Mouse (Mus musculus): ENCODE results near the gene Tcaf3. TPM values are rescaled to one million over a fixed set of nuclear protein-coding genes. Genes with fewer than 3 reads are reported as not detected.

Tcaf3 gene
- polyA plus RNA-seq, 1 experiment, result not detected

- 97% methylated on average over 2 of the region's 2 CpGs for WGBS
- DNase-seq, result no peak
- no peaks in the 10 kb centered on the region for H3K27me3 ChIP-seq (ENCODE audit: control insufficient read depth, insufficient read depth, low read length)
- no peak for TF ChIP-seq CTCF (IDR thresholded peaks at IDR 0.05; ENCODE audit: borderline replicate concordance, control insufficient read depth, extremely low read depth, insufficient read depth, low read length, poor library complexity)
- TF ChIP-seq POLR2A (IDR thresholded peaks at IDR 0.05; ENCODE audit: control insufficient read depth, extremely low read depth, insufficient read depth, low read length, poor library complexity), result no peak
- H3K4me1 ChIP-seq (replicated peaks; ENCODE audit: control insufficient read depth, insufficient read depth, low read length), result no peaks in the 10 kb centered on the region
- H3K36me3 ChIP-seq (ENCODE audit: control insufficient read depth, insufficient read depth, low read length), result no peaks in the 10 kb centered on the region
- H3K27ac ChIP-seq (ENCODE audit: control insufficient read depth, insufficient read depth, low read length), result no peak overlapping the region
- H3K4me3 ChIP-seq (ENCODE audit: control insufficient read depth, insufficient read depth, low read length), result no peak overlapping the region
These were observed 20.1 kb downstream of the Tcaf3 start for GRCm38 (mm10) chr6:42577433-42577832.

GRCm38 (mm10) chr6:42568205-42568604 lies 29.3 kb downstream of the Tcaf3 start:
- DNase-seq, result no peak
- 68% methylated on average over 2 of the region's 2 CpGs for WGBS
- Histone ChIP-seq H3K4me3 (ENCODE audit: control insufficient read depth, insufficient read depth, low read length) (no peak overlapping the region), H3K27me3 (ENCODE audit: control insufficient read depth, insufficient read depth, low read length) (no peaks in the 10 kb centered on the region), H3K27ac (ENCODE audit: control insufficient read depth, insufficient read depth, low read length) (no peak overlapping the region), H3K36me3 (ENCODE audit: control insufficient read depth, insufficient read depth, low read length) (no peaks in the 10 kb centered on the region), H3K4me1 (replicated peaks; ENCODE audit: control insufficient read depth, insufficient read depth, low read length) (no peaks in the 10 kb centered on the region)
- no peak for TF ChIP-seq CTCF (IDR thresholded peaks at IDR 0.05; ENCODE audit: borderline replicate concordance, control insufficient read depth, extremely low read depth, insufficient read depth, low read length, poor library complexity)
- TF ChIP-seq POLR2A (IDR thresholded peaks at IDR 0.05; ENCODE audit: control insufficient read depth, extremely low read depth, insufficient read depth, low read length, poor library complexity), result no peak

- WGBS, result 94% methylated on average over 2 of the region's 2 CpGs
- no peak for DNase-seq
- no peaks in the 10 kb centered on the region for H3K36me3 ChIP-seq (ENCODE audit: control insufficient read depth, insufficient read depth, low read length)
- H3K27me3 ChIP-seq (ENCODE audit: control insufficient read depth, insufficient read depth, low read length), result no peaks in the 10 kb centered on the region
- TF ChIP-seq CTCF (IDR thresholded peaks at IDR 0.05; ENCODE audit: borderline replicate concordance, control insufficient read depth, extremely low read depth, insufficient read depth, low read length, poor library complexity) (no peak), POLR2A (IDR thresholded peaks at IDR 0.05; ENCODE audit: control insufficient read depth, extremely low read depth, insufficient read depth, low read length, poor library complexity) (no peak)
- no peaks in the 10 kb centered on the region for H3K4me1 ChIP-seq (replicated peaks; ENCODE audit: control insufficient read depth, insufficient read depth, low read length)
- H3K27ac ChIP-seq (ENCODE audit: control insufficient read depth, insufficient read depth, low read length), result no peak overlapping the region
- H3K4me3 ChIP-seq (ENCODE audit: control insufficient read depth, insufficient read depth, low read length), result no peak overlapping the region
These were observed 31.4 kb downstream of the Tcaf3 start for GRCm38 (mm10) chr6:42566076-42566598.

GRCm38 (mm10) chr6:42562280-42562679 lies 35.2 kb downstream of the Tcaf3 start:
- DNase-seq, result no peak
- Histone ChIP-seq H3K36me3 (ENCODE audit: control insufficient read depth, insufficient read depth, low read length) (no peaks in the 10 kb centered on the region), H3K4me1 (replicated peaks; ENCODE audit: control insufficient read depth, insufficient read depth, low read length) (no peaks in the 10 kb centered on the region), H3K27ac (ENCODE audit: control insufficient read depth, insufficient read depth, low read length) (no peak overlapping the region), H3K27me3 (ENCODE audit: control insufficient read depth, insufficient read depth, low read length) (no peaks in the 10 kb centered on the region), H3K4me3 (ENCODE audit: control insufficient read depth, insufficient read depth, low read length) (no peak overlapping the region)
- WGBS, result 72% methylated on average over 2 of the region's 2 CpGs
- no peak for TF ChIP-seq CTCF (IDR thresholded peaks at IDR 0.05; ENCODE audit: borderline replicate concordance, control insufficient read depth, extremely low read depth, insufficient read depth, low read length, poor library complexity)
- TF ChIP-seq POLR2A (IDR thresholded peaks at IDR 0.05; ENCODE audit: control insufficient read depth, extremely low read depth, insufficient read depth, low read length, poor library complexity), result no peak

GRCm38 (mm10) chr6:42560885-42561284 lies 36.6 kb downstream of the Tcaf3 start:
- no peak overlapping the region for H3K4me3 ChIP-seq (ENCODE audit: control insufficient read depth, insufficient read depth, low read length)
- no peak for DNase-seq
- no peaks in the 10 kb centered on the region for H3K27me3 ChIP-seq (ENCODE audit: control insufficient read depth, insufficient read depth, low read length)
- no peak overlapping the region for H3K27ac ChIP-seq (ENCODE audit: control insufficient read depth, insufficient read depth, low read length)
- TF ChIP-seq POLR2A (IDR thresholded peaks at IDR 0.05; ENCODE audit: control insufficient read depth, extremely low read depth, insufficient read depth, low read length, poor library complexity) (no peak), CTCF (IDR thresholded peaks at IDR 0.05; ENCODE audit: borderline replicate concordance, control insufficient read depth, extremely low read depth, insufficient read depth, low read length, poor library complexity) (no peak)
- 88% methylated on average over 5 of the region's 5 CpGs for WGBS
- H3K36me3 ChIP-seq (ENCODE audit: control insufficient read depth, insufficient read depth, low read length), result no peaks in the 10 kb centered on the region
- H3K4me1 ChIP-seq (replicated peaks; ENCODE audit: control insufficient read depth, insufficient read depth, low read length), result no peaks in the 10 kb centered on the region

GRCm38 (mm10) chr6:42558641-42559040 lies 38.9 kb downstream of the Tcaf3 start:
- no peaks in the 10 kb centered on the region for H3K27me3 ChIP-seq (ENCODE audit: control insufficient read depth, insufficient read depth, low read length)
- H3K36me3 ChIP-seq (ENCODE audit: control insufficient read depth, insufficient read depth, low read length), result no peaks in the 10 kb centered on the region
- no peak for DNase-seq
- TF ChIP-seq POLR2A (IDR thresholded peaks at IDR 0.05; ENCODE audit: control insufficient read depth, extremely low read depth, insufficient read depth, low read length, poor library complexity) (no peak), CTCF (IDR thresholded peaks at IDR 0.05; ENCODE audit: borderline replicate concordance, control insufficient read depth, extremely low read depth, insufficient read depth, low read length, poor library complexity) (no peak)
- no peak overlapping the region for H3K27ac ChIP-seq (ENCODE audit: control insufficient read depth, insufficient read depth, low read length)
- no peaks in the 10 kb centered on the region for H3K4me1 ChIP-seq (replicated peaks; ENCODE audit: control insufficient read depth, insufficient read depth, low read length)
- 98% methylated on average over 14 of the region's 14 CpGs for WGBS
- H3K4me3 ChIP-seq (ENCODE audit: control insufficient read depth, insufficient read depth, low read length), result no peak overlapping the region

GRCm38 (mm10) chr6:42547461-42547860 lies 50.0 kb downstream of the Tcaf3 start, which contains the start of gene Olfr455:
Gene Olfr455, minus strand, starts transcription at chr6:42547587.
- no peak for DNase-seq
- no peak within 1 kb of the TSS for H3K27ac ChIP-seq (ENCODE audit: control insufficient read depth, insufficient read depth, low read length)
- H3K36me3 ChIP-seq (ENCODE audit: control insufficient read depth, insufficient read depth, low read length), result no peaks in the 10 kb centered on the region
- 91% methylated on average over 4 of the region's 4 CpGs for WGBS
- TF ChIP-seq CTCF (IDR thresholded peaks at IDR 0.05; ENCODE audit: borderline replicate concordance, control insufficient read depth, extremely low read depth, insufficient read depth, low read length, poor library complexity), result no peak
- no peak for TF ChIP-seq POLR2A (IDR thresholded peaks at IDR 0.05; ENCODE audit: control insufficient read depth, extremely low read depth, insufficient read depth, low read length, poor library complexity)
- no peak within 1 kb of the TSS for H3K4me3 ChIP-seq (ENCODE audit: control insufficient read depth, insufficient read depth, low read length)
- H3K4me1 ChIP-seq (replicated peaks; ENCODE audit: control insufficient read depth, insufficient read depth, low read length), result no peaks in the 10 kb centered on the region
- no peaks in the 10 kb centered on the region for H3K27me3 ChIP-seq (ENCODE audit: control insufficient read depth, insufficient read depth, low read length)
